Mouse (Mus musculus): Measurements from ENCODE around the gene Hist1h2ac. TPM values are rescaled to one million over a fixed set of nuclear protein-coding genes. Genes with fewer than 3 reads are reported as not detected.

Hist1h2ac gene
- polyA plus RNA-seq, 1 experiment from 2014 or later: 0.20 TPM

GRCm38 (mm10) chr13:23659636-23660366 lies 23.9 kb downstream of the Hist1h2ac start:
- 46% methylated on average over 6 of the region's 6 CpGs for WGBS (ENCODE audit: missing documents)
- Histone ChIP-seq H3K79me2 (ENCODE audit: inconsistent target) (no peaks in the 10 kb centered on the region), H3K36me3 (ENCODE audit: inconsistent target) (no peaks in the 10 kb centered on the region), H3K27ac (no peak overlapping the region), H3K4me3 (ENCODE audit: inconsistent target) (no peak overlapping the region)

Other genes starting within 250 kb of the Hist1h2ac start
- not detected in 3 replicates for gene Btn1a1, start 218.0 kb downstream of the Hist1h2ac start, polyA plus RNA-seq (2018)
- not detected in 3 replicates for gene Btn2a2, start 195.1 kb downstream of the Hist1h2ac start, polyA plus RNA-seq (2018)
- gene Hist1h4h, start 152.9 kb downstream of the Hist1h2ac start, polyA plus RNA-seq (2018): 1.0 to 1.9 TPM in 2 of 3 replicates, not detected in the other
- gene Hist1h2af, start 150.0 kb downstream of the Hist1h2ac start, polyA plus RNA-seq (2018): not detected in 3 replicates
- gene Hist1h3g, start 148.5 kb downstream of the Hist1h2ac start, polyA plus RNA-seq (2018): not detected in 3 replicates
- gene Hist1h2bh, start 140.6 kb downstream of the Hist1h2ac start, polyA plus RNA-seq (2018): 0.09 to 0.34 TPM (median 0.15 TPM) in 3 replicates
- gene Hist1h3f, start 139.9 kb downstream of the Hist1h2ac start, polyA plus RNA-seq (2018): not detected in 3 replicates
- not detected in 3 replicates for gene Hist1h4f, start 132.3 kb downstream of the Hist1h2ac start, polyA plus RNA-seq (2018)
- 0.05 to 0.10 TPM (median 0.10 TPM) in 3 replicates for gene Hist1h1d, start 130.7 kb downstream of the Hist1h2ac start, polyA plus RNA-seq (2018)
- 0.26 TPM in 1 of 3 replicates, not detected in the others for gene Hist1h3e, start 121.6 kb downstream of the Hist1h2ac start, polyA plus RNA-seq (2018)
- gene Hist1h2ae, start 112.7 kb downstream of the Hist1h2ac start, polyA plus RNA-seq (2018): 0.70 to 2.0 TPM (median 0.90 TPM) in 3 replicates
- gene Hist1h2bg, start 112.6 kb downstream of the Hist1h2ac start, polyA plus RNA-seq (2018): 0.65 to 7.9 TPM (median 2.9 TPM) in 3 replicates
- gene Hist1h2bf, start 109.8 kb downstream of the Hist1h2ac start, polyA plus RNA-seq (2018): not detected in 3 replicates
- gene Hist1h2ad, start 109.6 kb downstream of the Hist1h2ac start, polyA plus RNA-seq (2018): not detected in 3 replicates
- 0.13 to 1.1 TPM in 2 of 3 replicates, not detected in the other for gene Hist1h3d, start 108.2 kb downstream of the Hist1h2ac start, polyA plus RNA-seq (2018)
- 0.13 TPM in 1 of 3 replicates, not detected in the others for gene Hist1h4d, start 102.3 kb downstream of the Hist1h2ac start, polyA plus RNA-seq (2018)
- 0.35 to 1.0 TPM (median 0.76 TPM) in 3 replicates for gene Hist1h2be, start 62.8 kb downstream of the Hist1h2ac start, polyA plus RNA-seq (2018)
- 0.16 to 0.34 TPM (median 0.26 TPM) in 3 replicates for gene Hist1h1e, start 61.4 kb downstream of the Hist1h2ac start, polyA plus RNA-seq (2018)
- gene Hist1h2bc, start 251 bp upstream of the Hist1h2ac start, polyA plus RNA-seq (2018): 101 to 170 TPM (median 160 TPM) in 3 replicates
- gene Hist1h1t, start 11.9 kb upstream of the Hist1h2ac start, polyA plus RNA-seq (2018): not detected in 3 replicates
- 0.53 TPM in 1 of 3 replicates, not detected in the others for gene Hist1h4c, start 14.5 kb upstream of the Hist1h2ac start, polyA plus RNA-seq (2018)
- 27.7 to 67.4 TPM (median 36.4 TPM) in 3 replicates for gene Hfe, start 26.9 kb upstream of the Hist1h2ac start, polyA plus RNA-seq (2018)
- 72.8 to 156 TPM (median 87.8 TPM) in 3 replicates for gene Hist1h1c, start 54.9 kb upstream of the Hist1h2ac start, polyA plus RNA-seq (2018)
- gene Hist1h3c, start 61.7 kb upstream of the Hist1h2ac start, polyA plus RNA-seq (2018): not detected in 3 replicates
- not detected in 3 replicates for gene Hist1h2bb, start 62.8 kb upstream of the Hist1h2ac start, polyA plus RNA-seq (2018)
- gene Hist1h2ab, start 67.2 kb upstream of the Hist1h2ac start, polyA plus RNA-seq (2018): not detected in 3 replicates
- not detected in 3 replicates for gene Hist1h3b, start 68.3 kb upstream of the Hist1h2ac start, polyA plus RNA-seq (2018)
- 0.99 TPM in 1 of 3 replicates, not detected in the others for gene Hist1h4b, start 73.1 kb upstream of the Hist1h2ac start, polyA plus RNA-seq (2018)
- not detected in 3 replicates for gene Hist1h4a, start 77.3 kb upstream of the Hist1h2ac start, polyA plus RNA-seq (2018)
- not detected in 3 replicates for gene Hist1h3a, start 78.4 kb upstream of the Hist1h2ac start, polyA plus RNA-seq (2018)
- gene Hist1h1a, start 79.7 kb upstream of the Hist1h2ac start, polyA plus RNA-seq (2018): 0.43 TPM in 1 of 3 replicates, not detected in the others
- not detected in 3 replicates for gene Trim38, start 86.0 kb upstream of the Hist1h2ac start, polyA plus RNA-seq (2018)
- not detected in 3 replicates for gene Slc17a2, start 123.0 kb upstream of the Hist1h2ac start, polyA plus RNA-seq (2018)
- not detected in 3 replicates for gene Slc17a3, start 155.5 kb upstream of the Hist1h2ac start, polyA plus RNA-seq (2018)
- not detected in 3 replicates for gene Slc17a1, start 183.8 kb upstream of the Hist1h2ac start, polyA plus RNA-seq (2018)
- gene Slc17a4, start 231.1 kb upstream of the Hist1h2ac start, polyA plus RNA-seq (2018): not detected in 3 replicates